Mouse (Mus musculus): Measurements from ENCODE around the gene Crybb3.

DNA sequence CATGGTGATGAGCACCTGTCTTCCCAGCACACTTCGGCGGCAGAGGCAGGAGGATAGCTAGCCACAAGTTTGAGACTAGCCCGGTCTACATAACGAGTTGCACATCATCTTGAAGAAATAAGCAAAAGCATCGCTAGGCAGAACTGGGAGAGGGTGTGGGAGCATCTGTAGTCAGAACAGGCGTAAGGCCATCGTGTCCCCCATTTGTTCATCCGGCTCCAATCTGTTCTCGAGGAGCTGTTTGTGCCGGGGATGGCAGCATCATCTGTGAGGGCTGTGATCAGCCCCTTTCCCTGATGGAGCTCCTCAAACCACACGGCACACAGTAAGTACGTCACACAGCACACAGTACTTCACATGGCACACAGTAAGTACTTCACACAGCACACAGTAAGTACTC lies 45.1 kb upstream of the Crybb3 start:
- no peak for TF ChIP-seq CTCF (conservative IDR thresholded peaks at IDR 0.05; ENCODE audit: low read length)
- TF ChIP-seq POU5F1 (IDR thresholded peaks at IDR 0.05; ENCODE audit: borderline replicate concordance, low read length), result no peak
- TF ChIP-seq NANOG (IDR thresholded peaks at IDR 0.05; ENCODE audit: borderline replicate concordance, low read length), result no peak
